Mouse (Mus musculus): ENCODE results near the gene Phyh. TPM values are rescaled to one million over a fixed set of nuclear protein-coding genes. Genes with fewer than 3 reads are reported as not detected.

Phyh gene
- polyA plus RNA-seq, 1 experiment from 2014 or later = 68.4 TPM

DNA sequence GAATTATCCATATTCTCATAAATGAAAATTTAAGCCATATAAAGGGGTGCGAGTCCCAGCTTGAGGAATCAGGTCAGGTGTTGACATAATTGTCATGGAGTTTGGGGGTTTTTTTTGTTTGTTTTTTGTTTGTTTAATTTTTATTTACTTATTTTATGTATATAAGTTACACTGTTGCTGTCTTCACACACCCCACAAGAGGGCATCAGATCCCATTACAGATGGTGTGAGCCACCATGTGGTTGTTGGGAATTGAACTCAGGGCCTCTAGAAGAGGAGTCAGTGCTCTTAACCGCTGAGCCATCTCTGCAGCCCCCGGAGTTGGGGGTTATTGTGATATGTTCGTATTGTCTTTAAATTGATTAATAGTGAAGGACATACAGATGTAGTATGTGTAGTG, 21.8 kb upstream of the Phyh start:
- no peak overlapping the region for H3K4me3 ChIP-seq (replicated peaks)
- no peak for ATAC-seq (ENCODE audit: insufficient read depth, low FRiP score, low read depth)
- H3K9ac ChIP-seq = no peak overlapping the region
- H3K27me3 ChIP-seq (replicated peaks) = no peaks in the 10 kb centered on the region
- H3K4me2 ChIP-seq = no peak overlapping the region
- H3K9me3 ChIP-seq = no peaks in the 10 kb centered on the region
- WGBS = 96% methylated on average over 4 of the region's 4 CpGs
- H3K36me3 ChIP-seq = peaks cover 38% of the 10 kb centered on the region
- no peak overlapping the region for H3K27ac ChIP-seq
- no peaks in the 10 kb centered on the region for H3K4me1 ChIP-seq

DNA sequence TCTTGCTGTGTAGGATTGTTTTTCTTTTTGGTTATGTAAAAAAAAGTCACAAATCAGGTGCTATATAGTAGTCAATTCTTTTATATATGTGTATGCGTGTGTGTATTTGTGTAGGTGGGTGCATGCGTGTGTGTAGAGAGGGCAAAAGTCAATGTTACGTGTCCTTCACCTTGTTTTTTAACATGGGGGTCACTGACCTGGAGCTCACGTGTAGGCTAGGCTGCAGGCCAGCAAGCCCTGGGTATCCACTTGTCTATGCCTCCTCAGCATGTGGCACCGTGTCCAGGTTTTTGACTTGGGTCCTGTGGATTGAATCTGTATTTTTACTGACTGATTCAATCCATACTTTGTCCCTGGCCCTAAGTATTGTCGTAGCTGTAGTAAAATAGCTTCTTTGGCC, 18.2 kb upstream of the Phyh start:
- H3K27ac ChIP-seq = no peak overlapping the region
- ATAC-seq (ENCODE audit: insufficient read depth, low FRiP score, low read depth) = no peak
- no peaks in the 10 kb centered on the region for H3K27me3 ChIP-seq (replicated peaks)
- H3K36me3 ChIP-seq = peaks cover 40% of the 10 kb centered on the region
- no peak overlapping the region for H3K9ac ChIP-seq
- no peaks in the 10 kb centered on the region for H3K4me1 ChIP-seq
- 89% methylated on average over 6 of the region's 6 CpGs for WGBS
- H3K4me2 ChIP-seq = no peak overlapping the region
- no peak overlapping the region for H3K4me3 ChIP-seq (replicated peaks)
- H3K9me3 ChIP-seq = no peaks in the 10 kb centered on the region

DNA sequence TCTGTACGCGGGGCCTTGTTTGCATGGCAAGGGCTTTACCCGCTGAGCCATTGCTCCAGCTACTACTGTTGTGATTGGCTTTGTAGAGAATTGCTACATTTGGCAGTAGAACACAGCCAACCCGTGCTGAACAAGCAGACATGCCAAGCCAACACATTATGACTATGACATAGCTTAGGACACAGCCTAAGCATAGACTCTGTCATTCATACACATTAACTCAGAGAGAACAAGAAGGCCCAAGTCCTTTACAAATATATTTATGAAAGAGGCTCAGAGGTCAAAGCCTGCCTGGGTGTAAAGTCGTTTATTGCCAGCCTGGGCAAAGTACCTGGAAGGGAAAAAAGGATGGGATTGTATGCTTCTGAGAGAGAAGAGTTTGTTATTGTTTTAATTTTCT, 16.5 kb upstream of the Phyh start:
- no peak overlapping the region for H3K4me2 ChIP-seq
- WGBS = 91% methylated on average over 5 of the region's 5 CpGs
- no peaks in the 10 kb centered on the region for H3K9me3 ChIP-seq
- ATAC-seq (ENCODE audit: insufficient read depth, low FRiP score, low read depth) = no peak
- peaks cover 49% of the 10 kb centered on the region for H3K36me3 ChIP-seq
- H3K4me1 ChIP-seq = no peaks in the 10 kb centered on the region
- H3K27ac ChIP-seq = no peak overlapping the region
- H3K27me3 ChIP-seq (replicated peaks) = no peaks in the 10 kb centered on the region
- no peak overlapping the region for H3K4me3 ChIP-seq (replicated peaks)
- no peak overlapping the region for H3K9ac ChIP-seq

DNA sequence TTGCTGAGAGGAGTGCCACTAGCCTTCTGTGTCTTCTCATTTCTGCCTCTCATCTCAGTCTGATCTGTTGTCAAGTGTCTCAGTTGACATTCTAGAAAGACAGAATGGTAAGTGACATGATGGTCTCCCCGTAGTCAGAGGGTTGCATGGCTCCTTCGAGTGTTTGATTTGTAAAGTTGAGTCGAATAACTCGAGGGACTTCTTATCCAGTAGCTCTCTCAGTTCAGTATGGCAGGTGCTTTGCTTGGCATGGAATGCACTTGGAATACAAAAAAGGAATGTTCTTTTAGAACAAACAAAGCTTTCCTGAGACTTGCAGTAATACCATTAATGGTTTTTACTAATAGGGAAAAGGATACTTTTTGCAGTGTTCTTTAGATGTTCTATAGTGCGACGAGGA, 11.7 kb upstream of the Phyh start:
- Histone ChIP-seq H3K27ac (no peak overlapping the region), H3K27me3 (replicated peaks) (no peaks in the 10 kb centered on the region), H3K4me1 (no peaks in the 10 kb centered on the region), H3K9ac (no peak overlapping the region), H3K36me3 (peaks cover 27% of the 10 kb centered on the region; the same call in 1 of the 2 replicates), H3K9me3 (no peaks in the 10 kb centered on the region), H3K4me3 (replicated peaks) (no peak overlapping the region), H3K4me2 (no peak overlapping the region)
- WGBS = 89% methylated on average over 6 of the region's 6 CpGs
- no peak for ATAC-seq (ENCODE audit: insufficient read depth, low FRiP score, low read depth)

DNA sequence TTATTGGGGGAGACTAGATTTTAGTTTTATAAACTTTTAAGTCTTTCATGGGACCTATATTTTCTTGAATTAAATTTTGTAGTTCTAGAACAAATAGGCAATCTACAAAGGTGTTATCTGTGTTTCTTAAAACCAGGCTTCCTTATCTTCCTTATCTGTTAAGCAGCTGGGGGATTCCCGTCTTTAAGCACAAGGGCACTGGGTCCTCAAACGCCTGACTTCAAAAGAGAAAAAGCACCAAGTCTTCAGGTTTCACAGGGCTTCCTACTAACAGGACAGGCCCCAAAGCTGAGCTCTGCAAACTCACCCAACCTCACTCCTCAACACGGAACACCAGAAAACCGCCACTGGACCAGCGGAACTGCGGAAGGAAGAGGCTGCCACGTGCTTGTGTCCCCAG, 10.9 kb upstream of the Phyh start:
- Histone ChIP-seq H3K27ac (no peak overlapping the region), H3K36me3 (peaks cover 23% of the 10 kb centered on the region; the same call in 1 of the 2 replicates)
- WGBS = 73% methylated on average over 7 of the region's 7 CpGs

DNA sequence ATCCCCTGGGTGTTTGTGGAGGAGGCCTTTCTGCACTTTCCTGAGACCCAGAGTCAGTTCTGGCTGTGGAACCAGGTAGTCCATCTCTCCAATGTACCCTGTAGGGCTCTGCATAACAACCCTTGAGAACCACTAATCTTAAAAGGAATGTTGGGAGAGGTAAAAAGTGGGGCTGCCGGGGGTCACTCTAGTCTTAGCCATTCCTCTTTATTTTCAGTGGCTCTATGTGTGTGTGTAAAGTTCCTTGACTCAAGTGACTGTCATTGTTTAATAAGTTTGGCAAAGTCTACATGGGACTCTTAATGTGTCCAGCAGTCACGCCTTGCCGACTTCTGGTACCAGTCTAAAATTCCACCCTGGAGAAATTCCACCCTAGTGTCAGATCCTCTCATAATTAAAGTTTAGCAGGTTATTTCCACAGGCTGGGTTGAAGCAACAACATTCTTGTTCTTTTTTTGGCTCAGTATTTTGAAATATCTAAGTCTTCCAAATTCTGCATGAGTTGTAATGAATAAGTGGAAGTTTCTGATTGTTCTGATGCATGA, 10.0 kb upstream of the Phyh start:
- 87% methylated on average over 3 of the region's 3 CpGs for WGBS
- H3K9ac ChIP-seq = no peak overlapping the region
- no peak overlapping the region for H3K4me3 ChIP-seq (replicated peaks)
- H3K27me3 ChIP-seq (replicated peaks) = no peaks in the 10 kb centered on the region
- no peak overlapping the region for H3K4me2 ChIP-seq
- no peak for ATAC-seq (ENCODE audit: insufficient read depth, low FRiP score, low read depth)
- no peaks in the 10 kb centered on the region for H3K4me1 ChIP-seq
- no peak overlapping the region for H3K27ac ChIP-seq
- H3K9me3 ChIP-seq = peaks cover 5% of the 10 kb centered on the region; the same call in 1 of the 2 replicates
- H3K36me3 ChIP-seq = peaks cover 23% of the 10 kb centered on the region; the same call in 1 of the 2 replicates

More for the DNA sequence above, 10.9 kb upstream of the Phyh start:
- no peaks in the 10 kb centered on the region for H3K4me1 ChIP-seq
- no peak overlapping the region for H3K4me2 ChIP-seq
- no peak for ATAC-seq (ENCODE audit: insufficient read depth, low FRiP score, low read depth)
- H3K9me3 ChIP-seq = peaks cover 5% of the 10 kb centered on the region; the same call in 1 of the 2 replicates
- H3K4me3 ChIP-seq (replicated peaks) = no peak overlapping the region
- H3K9ac ChIP-seq = no peak overlapping the region
- H3K27me3 ChIP-seq (replicated peaks) = no peaks in the 10 kb centered on the region

DNA sequence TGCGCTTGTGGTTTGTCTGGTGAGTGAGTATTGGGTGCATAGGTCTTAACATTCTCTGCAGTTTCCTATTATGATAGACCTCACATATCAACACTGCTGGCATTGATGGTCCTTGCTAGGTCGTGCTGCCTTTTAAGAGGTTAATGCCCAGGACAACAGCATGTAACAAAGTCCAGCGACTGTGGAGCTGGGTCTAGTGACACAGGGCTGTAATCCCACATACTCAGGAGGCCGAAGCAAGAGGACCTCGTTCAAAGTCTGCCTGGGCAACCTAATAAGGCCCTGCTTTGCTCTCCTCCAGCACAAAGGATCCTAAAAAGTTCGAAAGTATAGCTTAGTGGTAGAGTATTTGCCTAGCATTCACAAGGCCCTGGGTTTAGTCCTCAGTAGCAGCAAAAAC, 8.9 kb upstream of the Phyh start:
- WGBS = 67% methylated on average over 6 of the region's 6 CpGs
- peaks cover 20% of the 10 kb centered on the region; the same call in 1 of the 2 replicates for H3K36me3 ChIP-seq
- ATAC-seq (ENCODE audit: insufficient read depth, low FRiP score, low read depth) = no peak
- no peak overlapping the region for H3K27ac ChIP-seq
- H3K9ac ChIP-seq = no peak overlapping the region
- peaks cover 5% of the 10 kb centered on the region; the same call in 1 of the 2 replicates for H3K9me3 ChIP-seq
- H3K4me2 ChIP-seq = no peak overlapping the region
- no peaks in the 10 kb centered on the region for H3K27me3 ChIP-seq (replicated peaks)
- H3K4me1 ChIP-seq = no peaks in the 10 kb centered on the region
- no peak overlapping the region for H3K4me3 ChIP-seq (replicated peaks)

DNA sequence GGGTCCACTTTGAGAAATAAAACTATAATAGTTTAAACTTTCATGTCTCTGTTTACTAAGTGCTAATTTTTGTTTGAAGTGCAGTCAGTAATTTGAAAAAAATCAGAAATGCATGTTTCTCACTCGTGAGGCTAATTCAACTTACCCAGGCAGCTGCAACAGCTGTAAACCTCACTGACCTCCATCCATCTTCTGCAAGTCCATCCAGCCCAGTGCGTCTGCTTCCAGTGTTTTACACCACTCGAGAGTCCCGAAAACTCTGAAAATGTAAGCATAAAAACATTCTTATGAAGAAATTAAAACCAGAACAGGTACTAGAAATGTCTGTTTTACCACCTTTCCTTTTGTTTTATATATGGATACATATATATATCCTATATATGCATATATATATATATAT, 8.3 kb upstream of the Phyh start:
- H3K36me3 ChIP-seq = peaks cover 13% of the 10 kb centered on the region; the same call in 1 of the 2 replicates
- no peaks in the 10 kb centered on the region for H3K27me3 ChIP-seq (replicated peaks)
- no peak overlapping the region for H3K4me3 ChIP-seq (replicated peaks)
- no peak overlapping the region for H3K9ac ChIP-seq
- no peak overlapping the region for H3K27ac ChIP-seq
- H3K4me1 ChIP-seq = no peaks in the 10 kb centered on the region
- ATAC-seq (ENCODE audit: insufficient read depth, low FRiP score, low read depth) = no peak
- H3K9me3 ChIP-seq = peaks cover 5% of the 10 kb centered on the region; the same call in 1 of the 2 replicates
- H3K4me2 ChIP-seq = no peak overlapping the region
- WGBS = 41% methylated on average over 4 of the region's 4 CpGs

DNA sequence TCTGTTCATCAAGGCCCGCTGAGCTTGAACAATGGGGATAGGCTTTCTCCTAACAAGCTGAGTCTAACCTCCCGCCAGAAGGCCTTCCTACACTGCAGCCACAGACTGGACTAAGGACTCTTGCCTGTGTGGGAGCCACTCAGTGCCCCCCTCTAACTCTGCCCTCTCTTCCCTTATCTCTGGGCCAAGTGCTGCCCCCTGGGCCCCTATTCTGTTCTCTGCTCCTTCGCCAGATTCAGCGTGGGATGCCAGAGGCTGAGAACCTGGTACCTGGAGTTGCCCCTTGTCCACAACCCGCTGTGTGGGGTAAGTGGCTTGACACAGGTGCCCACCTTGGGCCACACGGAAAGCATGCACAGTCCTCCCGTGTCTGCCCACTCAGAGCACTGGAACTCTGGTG, 4.9 kb upstream of the Phyh start:
- WGBS = 87% methylated on average over 7 of the region's 7 CpGs
- Histone ChIP-seq H3K27me3 (replicated peaks) (no peaks in the 10 kb centered on the region), H3K9ac (no peak overlapping the region), H3K4me2 (no peak overlapping the region), H3K4me3 (replicated peaks) (no peak overlapping the region), H3K9me3 (peaks cover 5% of the 10 kb centered on the region; the same call in 1 of the 2 replicates), H3K27ac (no peak overlapping the region), H3K36me3 (no peaks in the 10 kb centered on the region), H3K4me1 (peaks cover 4% of the 10 kb centered on the region)
- no peak for ATAC-seq (ENCODE audit: insufficient read depth, low FRiP score, low read depth)

DNA sequence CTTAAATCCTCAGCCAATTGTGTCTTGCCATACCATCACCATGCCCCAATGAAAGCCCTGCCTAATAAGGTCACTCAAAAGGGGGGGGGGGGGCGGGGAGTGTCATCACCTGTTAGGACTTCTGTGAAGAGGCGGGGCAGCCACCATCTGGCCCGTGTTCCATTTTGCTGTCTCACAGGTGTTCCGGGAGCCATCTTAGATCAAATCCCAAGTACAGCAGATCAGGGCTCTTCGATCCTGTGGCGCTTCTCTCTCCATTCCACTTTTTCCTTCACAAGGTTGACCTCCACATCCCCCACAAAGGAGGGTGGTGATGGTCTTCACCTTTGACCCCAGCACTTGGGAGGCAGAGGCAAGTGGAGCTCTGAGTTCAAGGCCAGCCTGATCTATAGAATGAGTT, 2.8 kb upstream of the Phyh start:
- H3K4me3 ChIP-seq (replicated peaks) = no peak overlapping the region
- 67% methylated on average over 6 of the region's 6 CpGs for WGBS
- peaks cover 5% of the 10 kb centered on the region; the same call in 1 of the 2 replicates for H3K9me3 ChIP-seq
- no peaks in the 10 kb centered on the region for H3K27me3 ChIP-seq (replicated peaks)
- ATAC-seq (ENCODE audit: insufficient read depth, low FRiP score, low read depth) = no peak
- no peaks in the 10 kb centered on the region for H3K36me3 ChIP-seq
- peaks cover 6% of the 10 kb centered on the region for H3K4me1 ChIP-seq
- H3K9ac ChIP-seq = no peak overlapping the region
- no peak overlapping the region for H3K4me2 ChIP-seq
- H3K27ac ChIP-seq = no peak overlapping the region

DNA sequence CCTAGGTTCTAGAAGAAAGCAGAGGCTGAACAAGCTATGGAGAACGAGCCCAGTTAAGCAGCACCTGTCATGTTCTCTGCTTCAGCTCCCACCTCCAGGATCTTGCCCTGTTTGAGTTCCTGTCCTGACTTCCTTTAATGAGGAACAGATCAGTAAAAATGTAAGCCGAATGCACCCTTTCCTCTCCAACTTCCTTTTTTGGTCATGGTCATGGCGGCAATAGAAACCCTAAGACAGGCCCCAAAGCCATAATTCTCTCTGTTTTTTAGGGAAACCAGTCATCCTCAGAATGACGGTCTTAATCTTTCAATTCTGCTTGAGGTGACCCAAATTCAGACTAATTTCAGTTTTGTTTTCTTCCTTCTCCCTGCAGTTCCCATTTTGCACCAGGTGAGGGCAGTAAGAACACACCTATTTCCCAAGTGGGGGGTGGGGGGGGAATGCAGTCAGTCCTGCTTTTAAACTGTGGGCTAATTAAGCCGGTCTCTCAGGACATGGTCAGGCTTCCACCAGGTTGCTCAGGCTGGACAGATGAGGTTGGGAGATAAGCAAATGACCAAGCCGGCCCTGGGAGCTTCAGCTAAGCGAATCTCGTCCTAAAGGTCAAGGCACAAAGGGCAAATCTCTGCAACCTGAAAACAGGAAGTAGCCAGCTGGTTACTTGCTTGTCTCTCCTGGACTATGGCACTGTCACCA, 1.3 kb upstream of the Phyh start:
- WGBS = 18% methylated on average over 8 of the region's 8 CpGs

DNA sequence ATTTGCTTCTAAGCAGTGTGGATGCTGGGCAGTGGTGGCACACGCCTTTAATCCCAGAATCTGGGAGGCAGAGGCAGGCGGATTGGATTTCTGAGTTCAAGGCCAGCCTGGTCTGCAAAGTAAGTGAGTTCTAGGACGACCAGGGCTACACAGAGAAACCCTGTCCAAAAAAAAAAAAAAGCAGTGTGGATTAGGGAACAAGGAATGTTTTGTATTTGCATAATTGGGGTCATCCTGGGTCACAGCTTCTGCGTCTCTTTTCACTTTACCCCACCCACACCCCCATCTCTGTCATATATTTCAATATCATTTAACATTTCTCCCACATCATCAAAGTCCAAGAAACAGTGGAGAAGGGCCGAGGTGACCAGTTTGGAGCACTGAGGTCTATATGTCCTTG, 2.2 kb downstream of the Phyh start:
- ATAC-seq (ENCODE audit: insufficient read depth, low FRiP score, low read depth) = no peak
- H3K4me1 ChIP-seq = peaks cover 6% of the 10 kb centered on the region
- 85% methylated on average over 5 of the region's 5 CpGs for WGBS

More for the DNA sequence above, 1.3 kb upstream of the Phyh start:
- peaks cover 1% of the 10 kb centered on the region; the same call in 1 of the 2 replicates for H3K9me3 ChIP-seq
- H3K27me3 ChIP-seq (replicated peaks) = no peaks in the 10 kb centered on the region
- H3K4me2 ChIP-seq = peak overlapping the region; percentile 49
- H3K4me1 ChIP-seq = peaks cover 6% of the 10 kb centered on the region
- no peak for ATAC-seq (ENCODE audit: insufficient read depth, low FRiP score, low read depth)
- no peaks in the 10 kb centered on the region for H3K36me3 ChIP-seq
- H3K9ac ChIP-seq = no peak overlapping the region
- no peak overlapping the region for H3K27ac ChIP-seq
- peak overlapping the region; percentile 19; the same call in 1 of the 2 replicates for H3K4me3 ChIP-seq (replicated peaks)

More for the DNA sequence above, 2.2 kb downstream of the Phyh start:
- Histone ChIP-seq H3K4me3 (replicated peaks) (no peak overlapping the region), H3K4me2 (no peak overlapping the region), H3K27ac (no peak overlapping the region), H3K9ac (no peak overlapping the region), H3K9me3 (no peaks in the 10 kb centered on the region), H3K36me3 (no peaks in the 10 kb centered on the region), H3K27me3 (replicated peaks) (no peaks in the 10 kb centered on the region)
